Comparison of ENCODE assay signal across 20 mouse cellular contexts in the genomic region with DNA sequence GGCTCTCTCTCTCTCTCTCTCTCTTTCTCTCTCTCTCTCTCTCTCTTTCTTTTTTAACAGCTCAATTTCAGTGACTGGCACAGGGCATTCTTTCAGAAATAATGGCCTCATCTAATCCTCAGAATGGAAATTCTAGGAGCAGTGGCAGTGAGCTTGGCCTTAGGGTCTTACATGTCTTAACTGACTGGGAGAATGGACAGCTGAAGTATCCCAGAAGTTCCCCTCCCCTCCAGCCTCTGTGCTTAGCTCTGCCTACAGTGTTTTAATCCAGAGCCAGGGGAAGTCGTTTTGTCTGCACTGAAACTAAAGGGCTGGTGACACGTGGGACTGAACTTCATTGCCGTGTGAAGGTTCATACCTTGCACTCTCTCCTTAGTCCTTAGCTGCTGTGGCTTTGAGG. TPM values are rescaled to one million over a fixed set of nuclear protein-coding genes. Genes with fewer than 3 reads are reported as not detected.
"Had no signal": no experiment of that assay in that cellular context is flagged by ENCODE, and none has a peak within 500 bp of the region (broad histone marks: within the 10 kb centered on the region; RNA-seq: fewer than 3 reads in every experiment).

No protein-coding gene starts in this region.

- DNase-seq: kidney, adult 9 months; kidney, postnatal 36 days; layer of hippocampus, adult 9-11 months; liver; liver, embryonic 13.5 days; liver, postnatal 0 days; lung, postnatal 14 days; right cerebral cortex, adult 18-20 months; right cerebral cortex, postnatal 25 days; thymus, adult 18-20 months; thymus, postnatal 14 days had no signal

- H3K4me2 ChIP-seq: limb, embryonic 12.5 days; liver, embryonic 13.5 days; lung, embryonic 15.5 days; neural tube, embryonic 13.5 days had no signal

- H3K27me3 ChIP-seq: limb, embryonic 12.5 days; liver, embryonic 13.5 days; lung, embryonic 15.5 days; neural tube, embryonic 13.5 days had no signal

- H3K4me3 ChIP-seq: limb, embryonic 12.5 days; liver, embryonic 13.5 days; lung, embryonic 15.5 days; neural tube, embryonic 13.5 days had no signal

- H3K27ac ChIP-seq: kidney, postnatal 0 days; limb, embryonic 12.5 days; liver, embryonic 13.5 days; lung, embryonic 15.5 days; neural tube, embryonic 13.5 days; stomach, postnatal 0 days had no signal

- ATAC-seq: liver, postnatal 0 days had no signal

- H3K36me3 ChIP-seq: limb, embryonic 12.5 days; liver, embryonic 13.5 days; lung, embryonic 15.5 days; neural tube, embryonic 13.5 days had no signal

- H3K4me1 ChIP-seq: liver, embryonic 13.5 days had no signal

- H3K9ac ChIP-seq: limb, embryonic 12.5 days; liver, embryonic 13.5 days; liver, postnatal 0 days; lung, embryonic 15.5 days; neural tube, embryonic 13.5 days had no signal

- H3K9me3 ChIP-seq: limb, embryonic 12.5 days; lung, embryonic 15.5 days; neural tube, embryonic 13.5 days had no signal

RNA-seq across cellular contexts. Expression of a gene that starts 35.6 kb away (rescaled TPM):
- total RNA-seq: layer of hippocampus, adult 18-20 months; left cerebral cortex, postnatal 36 days; megakaryocyte-erythroid progenitor cell, adult 5-6 weeks had no signal
- polyA plus RNA-seq: kidney, postnatal 0 days; limb, embryonic 12.5 days; liver, embryonic 13.5 days; liver, postnatal 0 days; lung, embryonic 15.5 days; neural tube, embryonic 13.5 days; small intestine, adult 2 months; stomach, postnatal 0 days had no signal
